Mouse (Mus musculus): Measurements from ENCODE around the gene Dmrtb1. TPM values are rescaled to one million over a fixed set of nuclear protein-coding genes. Genes with fewer than 3 reads are reported as not detected.

Dmrtb1 gene
- polyA plus RNA-seq (2015; fragmentation: Nextera tagmentation; extraction: Ambion mirVana): not detected in 2 replicates

DNA sequence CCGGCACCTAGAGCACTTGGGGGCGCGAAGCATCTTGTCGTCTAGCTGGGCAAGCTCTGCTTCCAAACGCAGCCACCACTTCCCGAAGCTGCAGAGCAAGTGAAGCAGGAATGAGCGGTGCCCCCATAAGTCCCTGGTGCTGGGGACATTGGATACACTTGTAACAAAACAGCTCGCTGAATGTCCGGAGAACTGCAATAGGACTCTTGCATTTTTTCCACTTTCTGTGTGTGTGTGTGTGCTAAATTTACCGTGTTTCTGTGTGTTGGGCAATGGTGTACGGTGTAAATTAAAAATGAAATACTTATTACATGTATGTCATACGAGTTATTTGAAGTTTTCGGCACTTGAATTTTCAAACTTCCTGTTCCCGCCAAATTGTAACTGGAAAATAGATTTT, at the start of gene Dmrtb1:
TSS of gene Dmrtb1 (minus strand) at position 101 of the 400 bp plus-strand sequence.
- WGBS: 91% methylated on average over 14 of the region's 14 CpGs
- Histone ChIP-seq H3K9me3 (ENCODE audit: control insufficient read depth) (no peaks in the 10 kb centered on the region), H3K9ac (ENCODE audit: low read depth, low read length) (no peak within 1 kb of the TSS), H3K27ac (ENCODE audit: low read depth, low read length) (no peak within 1 kb of the TSS), H3K4me1 (replicated peaks; ENCODE audit: control insufficient read depth, insufficient read depth, low read length) (no peaks in the 10 kb centered on the region), H3K4me3 (ENCODE audit: low read depth, low read length) (no peak within 1 kb of the TSS), H3K36me3 (ENCODE audit: control insufficient read depth, insufficient read depth) (no peaks in the 10 kb centered on the region), H3K4me2 (replicated peaks; ENCODE audit: low read depth) (no peak within 1 kb of the TSS), H3K27me3 (replicated peaks; ENCODE audit: control insufficient read depth, insufficient read depth, low read length) (no peaks in the 10 kb centered on the region; the same call in 1 of the 2 replicates)
- ATAC-seq: no peak
- no peak for TF ChIP-seq CTCF (IDR thresholded peaks at IDR 0.05; ENCODE audit: low read depth)

DNA sequence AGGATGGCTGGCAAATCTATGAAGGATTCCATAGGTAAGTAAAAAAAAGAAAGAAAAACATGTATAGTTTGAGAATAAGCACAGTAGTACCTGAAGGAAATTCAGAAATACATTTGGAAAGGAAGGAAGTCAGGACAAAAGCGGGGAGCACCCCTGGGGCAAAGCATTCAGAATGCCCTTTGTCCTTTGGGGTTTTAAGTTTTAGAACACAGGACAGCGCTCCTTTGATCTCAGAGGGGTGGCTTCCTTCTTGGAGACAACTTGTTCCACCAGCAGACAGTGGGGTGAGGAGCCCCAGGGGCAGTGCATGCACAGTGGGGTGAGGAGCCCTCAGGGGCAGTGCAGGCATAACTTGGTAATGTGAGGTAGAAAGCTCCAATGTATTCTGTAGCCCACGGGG, 49.6 kb upstream of the Dmrtb1 start:
- 45% methylated on average over 3 of the region's 3 CpGs for WGBS

DNA sequence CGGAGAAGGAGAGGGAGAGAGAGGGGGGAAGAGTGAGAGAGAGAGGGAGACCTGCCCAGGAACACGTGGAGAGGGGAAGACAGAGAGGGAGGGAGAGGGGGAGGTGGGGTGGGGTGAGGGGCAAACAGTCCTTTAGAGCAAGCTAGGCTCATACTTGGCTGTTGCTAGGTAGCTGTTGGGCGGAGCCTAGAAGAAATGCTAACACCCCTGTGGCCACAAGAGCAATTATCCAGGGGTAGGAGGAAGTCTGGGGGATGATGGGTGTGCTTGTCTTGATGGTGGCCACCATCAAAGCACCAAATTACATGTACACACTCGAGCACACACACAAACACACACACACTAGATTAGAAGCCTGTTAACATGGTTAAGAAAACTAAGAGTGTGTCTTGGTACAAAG, 48.6 kb upstream of the Dmrtb1 start:
- H3K4me2 ChIP-seq (replicated peaks; ENCODE audit: low read depth): no peak overlapping the region
- WGBS: 25% methylated on average over 4 of the region's 4 CpGs
- no peaks in the 10 kb centered on the region for H3K4me1 ChIP-seq (replicated peaks; ENCODE audit: control insufficient read depth, insufficient read depth, low read length)
- no peak overlapping the region for H3K27ac ChIP-seq (ENCODE audit: low read depth, low read length)
- no peaks in the 10 kb centered on the region for H3K27me3 ChIP-seq (replicated peaks; ENCODE audit: control insufficient read depth, insufficient read depth, low read length)
- H3K9ac ChIP-seq (ENCODE audit: low read depth, low read length): no peak overlapping the region
- no peak for ATAC-seq
- H3K4me3 ChIP-seq (ENCODE audit: low read depth, low read length): no peak overlapping the region
- TF ChIP-seq CTCF (IDR thresholded peaks at IDR 0.05; ENCODE audit: low read depth): no peak
- no peaks in the 10 kb centered on the region for H3K9me3 ChIP-seq (ENCODE audit: control insufficient read depth)
- no peaks in the 10 kb centered on the region for H3K36me3 ChIP-seq (ENCODE audit: control insufficient read depth, insufficient read depth)

More for the DNA sequence above, 49.6 kb upstream of the Dmrtb1 start:
- Histone ChIP-seq H3K4me3 (ENCODE audit: low read depth, low read length) (no peak overlapping the region), H3K9ac (ENCODE audit: low read depth, low read length) (no peak overlapping the region), H3K36me3 (ENCODE audit: control insufficient read depth, insufficient read depth) (no peaks in the 10 kb centered on the region), H3K27me3 (replicated peaks; ENCODE audit: control insufficient read depth, insufficient read depth, low read length) (no peaks in the 10 kb centered on the region), H3K9me3 (ENCODE audit: control insufficient read depth) (no peaks in the 10 kb centered on the region), H3K4me1 (replicated peaks; ENCODE audit: control insufficient read depth, insufficient read depth, low read length) (no peaks in the 10 kb centered on the region), H3K4me2 (replicated peaks; ENCODE audit: low read depth) (no peak overlapping the region), H3K27ac (ENCODE audit: low read depth, low read length) (no peak overlapping the region)
- no peak for ATAC-seq
- TF ChIP-seq CTCF (IDR thresholded peaks at IDR 0.05; ENCODE audit: low read depth): no peak

DNA sequence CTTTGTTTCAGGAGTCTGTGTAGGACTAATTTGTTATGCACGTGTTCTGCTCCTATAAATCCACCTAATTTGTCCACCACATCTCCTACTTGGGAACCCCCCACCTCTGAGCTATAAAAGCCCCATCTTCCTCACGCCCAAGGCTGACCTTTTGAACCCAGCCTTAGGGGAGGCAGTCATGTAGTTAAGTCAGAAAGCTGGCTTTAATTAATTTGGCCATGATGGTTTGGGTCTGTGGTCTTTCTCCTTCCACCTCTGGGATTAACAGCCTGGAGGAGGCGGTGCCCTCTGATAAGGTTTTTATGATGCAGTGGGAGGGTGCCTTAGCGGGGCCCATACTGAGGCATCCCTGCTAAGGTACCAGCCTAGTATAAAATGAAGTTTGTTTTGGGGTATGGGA, 48.2 kb upstream of the Dmrtb1 start:
- no peaks in the 10 kb centered on the region for H3K4me1 ChIP-seq (replicated peaks; ENCODE audit: control insufficient read depth, insufficient read depth, low read length)
- no peaks in the 10 kb centered on the region for H3K27me3 ChIP-seq (replicated peaks; ENCODE audit: control insufficient read depth, insufficient read depth, low read length)
- H3K9me3 ChIP-seq (ENCODE audit: control insufficient read depth): no peaks in the 10 kb centered on the region
- ATAC-seq: no peak
- no peaks in the 10 kb centered on the region for H3K36me3 ChIP-seq (ENCODE audit: control insufficient read depth, insufficient read depth)
- H3K4me3 ChIP-seq (ENCODE audit: low read depth, low read length): no peak overlapping the region
- 27% methylated on average over 4 of the region's 4 CpGs for WGBS
- TF ChIP-seq CTCF (IDR thresholded peaks at IDR 0.05; ENCODE audit: low read depth): no peak
- H3K4me2 ChIP-seq (replicated peaks; ENCODE audit: low read depth): no peak overlapping the region
- no peak overlapping the region for H3K27ac ChIP-seq (ENCODE audit: low read depth, low read length)
- no peak overlapping the region for H3K9ac ChIP-seq (ENCODE audit: low read depth, low read length)

DNA sequence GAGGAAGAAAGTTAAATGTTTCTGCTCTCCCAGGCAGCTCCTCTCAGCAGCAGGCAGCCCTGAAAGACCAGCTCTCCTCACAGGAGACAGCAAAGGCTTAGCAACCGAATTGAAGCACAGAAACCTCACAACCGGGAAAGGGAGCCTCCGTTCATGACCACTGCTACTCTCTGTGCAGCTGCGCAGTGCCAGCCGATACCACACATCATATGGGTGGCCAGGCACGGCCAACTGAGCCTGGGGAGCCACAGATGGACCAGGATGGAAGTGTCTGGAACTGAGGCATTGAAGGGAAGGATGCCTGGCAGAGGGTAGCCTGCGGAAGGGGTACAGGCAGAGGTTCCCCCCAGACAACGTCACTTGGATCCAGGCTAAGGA, 47.0 kb upstream of the Dmrtb1 start:
- no peak for ATAC-seq
- WGBS: 77% methylated on average over 8 of the region's 8 CpGs

DNA sequence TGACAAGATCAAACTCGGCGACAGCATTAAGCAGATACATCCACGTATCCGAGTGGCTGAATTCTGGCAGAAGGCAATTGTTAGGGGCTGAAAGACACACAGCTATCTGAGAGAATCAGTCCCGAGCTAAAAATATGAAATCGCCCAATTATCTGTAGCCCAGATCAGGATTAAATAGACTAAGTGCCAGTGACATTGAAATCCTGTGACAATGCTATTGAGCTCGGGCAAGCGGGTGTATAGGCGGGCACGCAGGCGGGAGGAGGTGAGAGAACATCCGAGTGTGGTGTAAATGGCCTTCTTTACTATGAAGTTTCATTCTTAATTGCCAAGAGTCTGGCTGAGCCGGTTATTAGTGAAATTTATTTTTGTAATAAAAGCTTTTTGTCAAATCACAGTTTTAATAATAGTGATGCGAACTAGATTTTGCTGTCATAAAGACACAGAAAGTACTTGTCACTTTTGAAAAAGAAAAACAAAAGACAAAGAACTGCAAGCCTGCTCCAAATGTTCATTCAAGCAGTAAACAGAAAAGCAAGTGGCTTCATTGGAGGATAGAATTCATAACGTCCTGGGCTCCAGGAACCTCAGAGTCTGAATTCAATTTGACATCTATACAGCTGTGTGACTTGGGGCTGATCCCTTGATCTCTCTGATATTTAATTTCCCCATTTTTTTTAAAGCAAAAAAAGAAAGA, 46.5 kb upstream of the Dmrtb1 start:
- WGBS: 83% methylated on average over 15 of the region's 15 CpGs
- Histone ChIP-seq H3K27me3 (replicated peaks; ENCODE audit: control insufficient read depth, insufficient read depth, low read length) (no peaks in the 10 kb centered on the region), H3K9ac (ENCODE audit: low read depth, low read length) (no peak overlapping the region), H3K4me3 (ENCODE audit: low read depth, low read length) (no peak overlapping the region), H3K4me2 (replicated peaks; ENCODE audit: low read depth) (no peak overlapping the region), H3K4me1 (replicated peaks; ENCODE audit: control insufficient read depth, insufficient read depth, low read length) (no peaks in the 10 kb centered on the region), H3K36me3 (ENCODE audit: control insufficient read depth, insufficient read depth) (no peaks in the 10 kb centered on the region), H3K27ac (ENCODE audit: low read depth, low read length) (no peak overlapping the region), H3K9me3 (ENCODE audit: control insufficient read depth) (no peaks in the 10 kb centered on the region)
- ATAC-seq: no peak
- no peak for TF ChIP-seq CTCF (IDR thresholded peaks at IDR 0.05; ENCODE audit: low read depth)

More for the DNA sequence above, 47.0 kb upstream of the Dmrtb1 start:
- TF ChIP-seq CTCF (IDR thresholded peaks at IDR 0.05; ENCODE audit: low read depth): no peak
- no peak overlapping the region for H3K27ac ChIP-seq (ENCODE audit: low read depth, low read length)
- H3K36me3 ChIP-seq (ENCODE audit: control insufficient read depth, insufficient read depth): no peaks in the 10 kb centered on the region
- no peak overlapping the region for H3K9ac ChIP-seq (ENCODE audit: low read depth, low read length)
- no peaks in the 10 kb centered on the region for H3K4me1 ChIP-seq (replicated peaks; ENCODE audit: control insufficient read depth, insufficient read depth, low read length)
- no peak overlapping the region for H3K4me2 ChIP-seq (replicated peaks; ENCODE audit: low read depth)
- H3K27me3 ChIP-seq (replicated peaks; ENCODE audit: control insufficient read depth, insufficient read depth, low read length): no peaks in the 10 kb centered on the region
- H3K4me3 ChIP-seq (ENCODE audit: low read depth, low read length): no peak overlapping the region
- no peaks in the 10 kb centered on the region for H3K9me3 ChIP-seq (ENCODE audit: control insufficient read depth)

Measured in intestine, postnatal 0 days (tissue).